36 mouse cellular contexts compared by ENCODE assay signal in the genomic region with DNA sequence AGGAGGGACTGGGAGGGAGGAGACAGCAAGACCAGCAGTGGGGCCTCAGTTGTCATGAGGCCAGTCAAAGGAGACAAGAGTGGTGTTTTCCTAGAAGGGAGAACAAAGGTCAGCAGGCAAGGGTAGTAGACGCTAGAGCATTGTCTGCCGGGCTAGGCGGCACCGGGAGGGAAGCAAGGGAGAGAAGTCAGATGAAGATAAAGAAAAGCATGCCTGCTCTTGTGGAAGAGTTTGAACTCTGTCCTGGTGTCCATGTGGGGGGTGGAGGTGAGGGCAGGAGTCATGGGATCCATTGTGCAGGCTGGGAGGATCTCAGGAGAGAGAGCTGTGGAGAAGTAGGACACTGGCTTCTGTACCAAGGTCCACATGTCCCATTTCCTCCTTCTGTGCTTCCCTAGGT. TPM values are rescaled to one million over a fixed set of nuclear protein-coding genes. Genes with fewer than 3 reads are reported as not detected.
DNase-seq lines count a peak whose midpoint lies in the region; ATAC-seq and TF ChIP-seq lines count a peak whose summit lies in the region.
"Had no signal": no experiment of that assay in that cellular context is flagged by ENCODE, and none has a peak within 500 bp of the region (broad histone marks: within the 10 kb centered on the region; RNA-seq: fewer than 3 reads in every experiment).

No protein-coding gene starts in this region.

- no peaks in the 10 kb centered on the region for H3K27me3 ChIP-seq in liver, adult 2 months (ENCODE audit: control insufficient read depth, insufficient read depth, low read length)
- no peaks in the 10 kb centered on the region for H3K27me3 ChIP-seq in liver, embryonic 11.5 days (replicated peaks; ENCODE audit: control insufficient read depth, insufficient read depth, low read length)
- H3K27me3 ChIP-seq in intestine, postnatal 0 days (replicated peaks; ENCODE audit: control insufficient read depth, insufficient read depth, low read length): no peaks in the 10 kb centered on the region
- H3K27me3 ChIP-seq in small intestine, adult 2 months (ENCODE audit: control insufficient read depth, insufficient read depth, low read length): no peaks in the 10 kb centered on the region
- H3K27me3 ChIP-seq: embryonic facial prominence, embryonic 15.5 days; forebrain, embryonic 12.5 days; hindbrain, embryonic 13.5 days; limb, embryonic 12.5 days; liver, embryonic 12.5 days; megakaryocyte, embryonic 14.5 days; midbrain, embryonic 12.5 days; neural tube, embryonic 12.5 days had no signal

- no peak overlapping the region for H3K4me3 ChIP-seq in liver, adult 2 months (ENCODE audit: insufficient read depth, low read depth, low read length)
- no peak overlapping the region for H3K4me3 ChIP-seq in liver, embryonic 11.5 days (ENCODE audit: low read depth, low read length)
- no peak overlapping the region for H3K4me3 ChIP-seq in intestine, postnatal 0 days (ENCODE audit: low read depth, low read length)
- H3K4me3 ChIP-seq in small intestine, adult 2 months (ENCODE audit: low read depth, low read length): no peak overlapping the region
- no peak overlapping the region for H3K4me3 ChIP-seq in gastrocnemius, adult 2 months
- H3K4me3 ChIP-seq: embryonic facial prominence, embryonic 10.5 days; embryonic facial prominence, embryonic 15.5 days; forebrain, embryonic 12.5 days; hindbrain, embryonic 13.5 days; layer of hippocampus, adult 2 months; left cerebral cortex, adult 2 months; limb, embryonic 12.5 days; liver, embryonic 12.5 days; megakaryocyte, embryonic 14.5 days; midbrain, embryonic 12.5 days; myocyte; neural tube, embryonic 12.5 days had no signal

- no peaks in the 10 kb centered on the region for H3K36me3 ChIP-seq in liver, adult 2 months (ENCODE audit: control insufficient read depth, insufficient read depth, low read length)
- H3K36me3 ChIP-seq in liver, embryonic 11.5 days (ENCODE audit: control insufficient read depth, insufficient read depth, low read length): no peaks in the 10 kb centered on the region
- no peaks in the 10 kb centered on the region for H3K36me3 ChIP-seq in intestine, postnatal 0 days (ENCODE audit: control insufficient read depth, insufficient read depth)
- H3K36me3 ChIP-seq in small intestine, adult 2 months (ENCODE audit: control insufficient read depth, insufficient read depth, low read length): no peaks in the 10 kb centered on the region
- H3K36me3 ChIP-seq: embryonic facial prominence, embryonic 10.5 days; embryonic facial prominence, embryonic 15.5 days; forebrain, embryonic 12.5 days; hindbrain, embryonic 13.5 days; limb, embryonic 12.5 days; liver, embryonic 12.5 days; midbrain, embryonic 12.5 days; neural tube, embryonic 12.5 days had no signal

- no peaks in the 10 kb centered on the region for H3K9me3 ChIP-seq in liver, embryonic 11.5 days (ENCODE audit: control insufficient read depth, low read length)
- H3K9me3 ChIP-seq in intestine, postnatal 0 days (ENCODE audit: control insufficient read depth): no peaks in the 10 kb centered on the region
- H3K9me3 ChIP-seq: embryonic facial prominence, embryonic 10.5 days; embryonic facial prominence, embryonic 15.5 days; forebrain, embryonic 12.5 days; hindbrain, embryonic 13.5 days; limb, embryonic 12.5 days; liver, embryonic 12.5 days; megakaryocyte, embryonic 14.5 days; midbrain, embryonic 12.5 days; neural tube, embryonic 12.5 days had no signal

- 13% methylated on average over 4 of the region's 4 CpGs for WGBS in liver, adult 2 months
- 49% methylated on average over 4 of the region's 4 CpGs for WGBS in liver, embryonic 11.5 days
- WGBS in intestine, postnatal 0 days: 24% methylated on average over 4 of the region's 4 CpGs
- 13% methylated on average over 4 of the region's 4 CpGs for whole genome bisulfite sequencing in small intestine, adult 2 months

- no peak for ATAC-seq in liver, embryonic 11.5 days (replicated peaks; ENCODE audit: low FRiP score)
- peak; percentile 91 for ATAC-seq in intestine, postnatal 0 days
- ATAC-seq: forebrain, postnatal 0 days; liver, embryonic 12.5 days; liver, postnatal 0 days had no signal

- intact Hi-C loops in gastrocnemius, adult 2 months (cut with DNase I): no loop called here

- TF ChIP-seq POLR2A in liver, adult 2 months (IDR thresholded peaks at IDR 0.05; ENCODE audit: extremely low read depth, insufficient read depth, low read length): no peak
- TF ChIP-seq POLR2A in small intestine, adult 2 months (IDR thresholded peaks at IDR 0.05; ENCODE audit: low read depth, low read length): no peak

- H3K4me1 ChIP-seq in liver, adult 2 months (ENCODE audit: control insufficient read depth, insufficient read depth, low read length): peaks cover 5% of the 10 kb centered on the region
- no peaks in the 10 kb centered on the region for H3K4me1 ChIP-seq in liver, embryonic 11.5 days (replicated peaks; ENCODE audit: control insufficient read depth, insufficient read depth, low read length)
- peaks cover 12% of the 10 kb centered on the region; the same call in 1 of the 2 replicates for H3K4me1 ChIP-seq in intestine, postnatal 0 days (replicated peaks; ENCODE audit: control insufficient read depth, insufficient read depth, low read length)
- peaks cover 46% of the 10 kb centered on the region for H3K4me1 ChIP-seq in small intestine, adult 2 months (ENCODE audit: control insufficient read depth, insufficient read depth, insufficient read length, low read length)
- H3K4me1 ChIP-seq: embryonic facial prominence, embryonic 10.5 days; embryonic facial prominence, embryonic 15.5 days; forebrain, embryonic 12.5 days; hindbrain, embryonic 13.5 days; limb, embryonic 12.5 days; liver, embryonic 12.5 days; megakaryocyte, embryonic 14.5 days; midbrain, embryonic 12.5 days; neural tube, embryonic 12.5 days had no signal

- H3K9ac ChIP-seq in liver, adult 2 months (ENCODE audit: low read depth, low read length): no peak overlapping the region
- no peak overlapping the region for H3K9ac ChIP-seq in liver, embryonic 11.5 days (ENCODE audit: low read depth, low read length)
- no peak overlapping the region for H3K9ac ChIP-seq in intestine, postnatal 0 days (ENCODE audit: low read depth, low read length)
- H3K9ac ChIP-seq: embryonic facial prominence, embryonic 15.5 days; forebrain, embryonic 12.5 days; forebrain, postnatal 0 days; hindbrain, embryonic 13.5 days; limb, embryonic 12.5 days; liver, embryonic 12.5 days; liver, postnatal 0 days; midbrain, embryonic 12.5 days; neural tube, embryonic 12.5 days had no signal

- no peak overlapping the region for H3K27ac ChIP-seq in liver, adult 2 months (replicated peaks; ENCODE audit: insufficient read depth, low read depth, low read length)
- no peak overlapping the region for H3K27ac ChIP-seq in liver, embryonic 11.5 days (ENCODE audit: low read depth, low read length)
- H3K27ac ChIP-seq in intestine, postnatal 0 days (ENCODE audit: low read depth, low read length): peak overlapping the region; percentile 90
- peak overlapping the region; percentile 70 for H3K27ac ChIP-seq in small intestine, adult 2 months (ENCODE audit: insufficient read depth, low read depth, low read length)
- H3K27ac ChIP-seq in gastrocnemius, adult 2 months: no peak overlapping the region
- H3K27ac ChIP-seq: embryonic facial prominence, embryonic 10.5 days; embryonic facial prominence, embryonic 15.5 days; forebrain, embryonic 12.5 days; hindbrain, embryonic 13.5 days; layer of hippocampus, adult 2 months; left cerebral cortex, adult 2 months; limb, embryonic 12.5 days; liver, embryonic 12.5 days; midbrain, embryonic 12.5 days; neural tube, embryonic 12.5 days had no signal

- H3K4me2 ChIP-seq in liver, embryonic 11.5 days: no peak overlapping the region
- H3K4me2 ChIP-seq in intestine, postnatal 0 days (replicated peaks; ENCODE audit: low read depth): no peak overlapping the region
- H3K4me2 ChIP-seq: embryonic facial prominence, embryonic 15.5 days; forebrain, embryonic 12.5 days; heart, embryonic 11.5 days; hindbrain, embryonic 13.5 days; limb, embryonic 12.5 days; liver, embryonic 12.5 days; midbrain, embryonic 12.5 days; neural tube, embryonic 12.5 days had no signal

- DNase-seq in liver, adult 2 months (ENCODE audit: extremely low read depth, low read depth, low spot score): peak; percentile 55
- no peak for DNase-seq in liver, embryonic 11.5 days (ENCODE audit: low spot score)
- peak; percentile 54 for DNase-seq in kidney, postnatal 10 days
- no peak for DNase-seq in frontal cortex, adult 2 months (ENCODE audit: extremely low spot score in 1 of 2, low spot score in 1 of 2)
- no peak for DNase-seq in cerebellum, postnatal 25 days
- no peak for DNase-seq in gastrocnemius, adult 2 months
- DNase-seq: adrenal gland, adult 2 months; adrenal gland, postnatal 36 days; B cell, adult 2 months; cerebellum, adult 2 months; cerebellum, postnatal 14 days; forebrain, postnatal 0 days; gastrocnemius, postnatal 14 days; heart, postnatal 36 days; liver, postnatal 0 days; lung, postnatal 4 days; right cerebral cortex, postnatal 4 days; thymus, adult 18-20 months; thymus, postnatal 4 days had no signal

- H3K79me2 ChIP-seq in liver, adult 2 months (ENCODE audit: control insufficient read depth, insufficient read depth, low read length): no peaks in the 10 kb centered on the region

- TF ChIP-seq CTCF in liver, adult 2 months (IDR thresholded peaks at IDR 0.05; ENCODE audit: low read depth, low read length): no peak
- no peak for TF ChIP-seq CTCF in intestine, postnatal 0 days (IDR thresholded peaks at IDR 0.05; ENCODE audit: low read depth)
- no peak for TF ChIP-seq CTCF in small intestine, adult 2 months (IDR thresholded peaks at IDR 0.05; ENCODE audit: extremely low read depth, insufficient read length, insufficient replicate concordance, low read depth, low read length)
- TF ChIP-seq CTCF in gastrocnemius, adult 2 months (IDR thresholded peaks at IDR 0.05): no peak

RNA-seq across cellular contexts. Expression of gene Slc34a2, which starts 40.6 kb away (rescaled TPM):
- 0.18 and 0.27 TPM in 2 replicates for total RNA-seq in liver, adult 2 months (2014; rRNA removed)
- polyA plus RNA-seq in liver, adult 2 months (2012; rRNA removed): 1.4 and 1.7 TPM in 2 replicates
- polyA plus RNA-seq in liver, embryonic 11.5 days (2014; fragmentation: Nextera tagmentation; extraction: Ambion mirVana): 0.19 TPM in 1 of 2 replicates, not detected in the other
- 132 and 161 TPM in 2 replicates for polyA plus RNA-seq in intestine, postnatal 0 days (2015; fragmentation: Nextera tagmentation; extraction: Ambion mirVana)
- 4.3 and 447 TPM in 2 replicates for polyA plus RNA-seq in small intestine, adult 2 months (2012; rRNA removed)
- polyA plus RNA-seq in frontal cortex, adult 2 months (2012; rRNA removed): 0.04 TPM in 2 replicates
- not detected for total RNA-seq in gastrocnemius, adult 2 months (2021)
- total RNA-seq: adrenal gland, postnatal 36 days; gastrocnemius, postnatal 14 days; granulocyte monocyte progenitor cell, adult 5-6 weeks; layer of hippocampus, adult 2 months; left cerebral cortex, adult 2 months had no signal
- polyA plus RNA-seq: adrenal gland, adult 2 months; forebrain, embryonic 12.5 days; forebrain, postnatal 0 days; heart, embryonic 11.5 days; hindbrain, embryonic 13.5 days; limb, embryonic 12.5 days; liver, embryonic 12.5 days; midbrain, embryonic 12.5 days; myocyte; neural tube, embryonic 12.5 days; stomach, embryonic 14.5 days had no signal

Comparison
In these comparisons a context has a peak if more than half of its experiments do, and no peak if none do; other contexts are left out.
1. DNase-seq: peak in liver, adult 2 months (single experiment) and kidney, postnatal 10 days (single experiment); none in liver, embryonic 11.5 days (single experiment), frontal cortex, adult 2 months (0 of 2), cerebellum, postnatal 25 days (0 of 2) and gastrocnemius, adult 2 months (single experiment).
2. H3K27ac ChIP-seq: peak in intestine, postnatal 0 days (single experiment) and small intestine, adult 2 months (single experiment); none in liver, adult 2 months (single experiment), liver, embryonic 11.5 days (single experiment) and gastrocnemius, adult 2 months (single experiment).